Mouse (Mus musculus) lung, postnatal 10 days (tissue): ENCODE results near the gene Tpte.
A peak's percentile ranks its signal among the peaks of the same experiment; 100 is the strongest.
"Not testable (repeated sequence)": the region's sequence is repeated elsewhere in the genome, so short reads cannot be mapped to it uniquely, and the experiment has no call there.

Experiments used
- DNase-seq: peaks from one replicate; pipeline ENCODE4 v3.0.0; 2021

Tpte gene

DNA sequence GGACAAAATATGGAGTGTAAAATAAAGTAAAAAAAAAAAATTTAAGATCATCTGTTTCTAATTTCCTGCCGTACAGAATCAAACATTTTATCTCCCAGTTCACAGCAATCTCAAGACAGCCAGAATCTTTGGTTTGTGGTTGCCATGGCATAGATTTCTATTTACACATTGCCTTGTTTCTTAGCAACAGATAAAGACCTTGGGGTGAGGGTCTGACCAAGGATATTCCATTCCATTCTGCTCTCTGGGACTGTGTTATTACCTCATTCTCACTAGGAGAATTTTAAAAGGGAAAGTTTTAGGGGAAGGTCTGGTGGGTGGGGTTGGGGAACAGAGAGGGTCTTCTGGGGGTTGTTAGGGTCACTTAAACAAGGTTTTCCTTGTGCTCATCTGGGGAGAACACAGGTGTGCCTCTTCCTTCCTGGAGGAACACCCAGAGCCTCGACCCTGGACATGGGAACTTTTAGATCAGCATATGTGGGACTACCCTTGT is at the start of gene Tpte:
Gene Tpte, plus strand, starts transcription at position 443 of the 493 bp plus-strand sequence.
- no peak for DNase-seq

- no peak for DNase-seq
Measured at GRCm38 (mm10) chr8:22242986-22243385, 40.3 kb upstream of the Tpte start.

DNA sequence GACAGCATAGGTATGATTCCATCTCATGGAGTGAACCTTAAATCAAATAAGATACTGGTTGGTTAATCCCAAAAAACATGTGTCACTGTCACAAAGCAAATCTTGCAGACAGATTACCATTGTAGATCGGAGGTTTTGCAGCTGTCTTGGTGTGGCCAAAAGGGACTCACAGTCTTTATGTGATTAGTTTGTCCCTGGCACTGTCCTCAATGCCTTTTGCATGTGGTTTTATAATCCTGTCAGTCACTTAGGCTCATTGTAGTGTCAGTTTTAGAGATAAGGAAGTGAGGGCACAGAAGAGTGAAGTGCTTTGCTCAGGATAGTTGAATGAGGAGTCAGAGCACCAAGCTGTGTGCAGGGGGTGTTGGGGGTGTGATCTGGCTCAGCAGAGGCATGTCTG is 37.6 kb upstream of the Tpte start:
- no peak for DNase-seq

DNA sequence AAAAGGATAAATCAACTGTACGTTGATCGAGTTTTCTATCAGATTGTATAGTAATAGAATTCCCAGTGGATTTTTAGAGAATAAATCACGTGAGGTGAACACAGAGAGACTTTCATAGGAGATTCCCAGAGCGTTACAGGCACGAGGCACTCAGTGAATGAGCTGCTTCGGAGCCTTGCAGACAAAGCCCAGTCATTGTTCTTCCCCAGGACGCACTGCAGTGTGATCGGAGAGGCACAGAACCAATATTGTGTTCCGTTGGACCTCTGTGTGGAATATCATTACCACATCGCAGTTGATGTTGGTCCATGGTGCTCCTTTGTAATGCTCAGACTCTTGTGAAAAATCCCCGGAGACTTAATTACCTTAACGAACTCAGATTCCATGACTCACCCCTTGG is 35.3 kb upstream of the Tpte start:
- no peak for DNase-seq

- no peak for DNase-seq
Measured at GRCm38 (mm10) chr8:22249080-22249479, 34.2 kb upstream of the Tpte start.

DNA sequence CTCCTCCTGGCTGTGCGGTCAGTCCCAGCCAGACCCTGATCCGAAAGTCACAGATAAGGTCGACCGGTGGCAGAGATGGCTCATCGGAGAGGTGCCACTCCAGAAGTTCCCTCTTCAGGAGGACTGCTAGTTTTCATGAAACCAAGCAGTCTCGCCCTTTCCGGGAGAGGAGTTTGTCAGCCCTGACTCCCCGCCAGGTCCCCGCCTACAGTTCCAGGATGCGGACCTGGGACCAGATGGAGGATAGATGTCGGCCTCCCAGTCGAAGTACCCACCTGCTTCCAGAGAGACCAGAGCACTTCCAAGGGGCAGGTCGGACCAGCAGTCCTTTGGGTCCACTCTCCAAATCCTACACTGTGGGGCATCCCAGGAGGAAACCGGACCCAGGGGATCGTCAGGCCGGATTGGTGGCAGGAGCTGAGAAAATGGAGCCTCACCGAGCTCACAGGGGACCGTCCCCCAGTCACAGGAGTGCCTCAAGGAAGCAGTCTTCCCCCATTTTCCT is 24.2 kb upstream of the Tpte start:
- peak; percentile 57 for DNase-seq

DNA sequence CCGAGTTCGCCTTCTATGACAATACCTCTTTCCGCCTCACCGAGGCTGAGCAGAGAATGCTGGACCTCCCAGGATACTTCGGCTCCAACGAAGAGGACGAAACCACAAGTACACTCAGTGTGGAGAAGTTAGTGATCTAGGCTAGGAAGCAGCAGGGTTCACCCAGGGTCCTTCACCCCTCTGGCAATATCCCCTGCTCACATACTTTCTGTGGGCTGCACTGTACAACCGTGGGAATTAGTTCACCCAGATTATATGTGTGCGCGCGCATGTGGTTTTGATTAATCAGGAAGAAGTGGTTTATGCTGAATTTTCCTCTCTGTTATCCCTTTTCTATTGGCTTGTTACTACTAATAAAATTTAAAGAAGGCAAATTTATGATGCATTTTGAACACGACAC is 23.7 kb upstream of the Tpte start:
- DNase-seq = peak; percentile 46

- DNase-seq = peak; percentile 64
Measured at GRCm38 (mm10) chr8:22260091-22260722, 23.0 kb upstream of the Tpte start.

DNA sequence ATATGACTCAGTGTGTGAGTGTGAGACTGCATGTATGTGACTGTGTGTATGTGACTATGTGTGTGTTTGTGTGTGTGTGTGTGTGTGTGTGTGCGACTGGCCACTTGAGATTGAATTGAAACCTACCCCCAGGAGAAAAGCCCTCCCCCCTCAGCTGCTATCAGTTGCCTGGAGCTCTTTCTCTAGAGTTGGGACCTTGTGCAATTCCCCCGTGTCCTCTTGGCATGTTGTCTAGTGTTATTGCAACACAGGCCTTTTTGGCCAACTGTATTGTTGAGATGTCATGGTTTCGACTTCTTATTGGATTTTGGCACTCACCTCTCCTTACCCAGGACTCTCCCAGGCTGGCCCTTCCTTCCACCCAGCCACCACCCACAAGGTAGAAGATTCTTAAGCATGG is 21.0 kb upstream of the Tpte start:
- peak; percentile 47 for DNase-seq

DNA sequence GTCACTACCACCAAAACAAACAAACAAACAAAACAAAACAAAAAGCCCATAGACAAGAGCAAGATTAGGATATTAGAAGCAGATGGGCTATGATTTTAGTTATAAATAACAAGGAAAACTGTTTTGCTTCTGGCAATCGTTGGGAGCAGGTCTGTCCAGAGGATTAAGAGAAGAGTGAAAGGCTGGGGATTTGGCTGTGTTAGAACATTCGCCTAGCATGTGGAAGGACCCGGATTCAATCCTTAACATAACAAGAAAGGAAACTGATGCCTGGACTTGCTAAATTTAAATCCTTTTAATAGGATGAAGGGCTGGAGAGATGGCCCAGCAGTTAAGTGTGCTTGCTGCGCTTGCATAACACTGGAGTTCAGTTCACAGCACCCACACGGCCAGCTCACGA is 18.9 kb upstream of the Tpte start:
- no peak for DNase-seq

DNA sequence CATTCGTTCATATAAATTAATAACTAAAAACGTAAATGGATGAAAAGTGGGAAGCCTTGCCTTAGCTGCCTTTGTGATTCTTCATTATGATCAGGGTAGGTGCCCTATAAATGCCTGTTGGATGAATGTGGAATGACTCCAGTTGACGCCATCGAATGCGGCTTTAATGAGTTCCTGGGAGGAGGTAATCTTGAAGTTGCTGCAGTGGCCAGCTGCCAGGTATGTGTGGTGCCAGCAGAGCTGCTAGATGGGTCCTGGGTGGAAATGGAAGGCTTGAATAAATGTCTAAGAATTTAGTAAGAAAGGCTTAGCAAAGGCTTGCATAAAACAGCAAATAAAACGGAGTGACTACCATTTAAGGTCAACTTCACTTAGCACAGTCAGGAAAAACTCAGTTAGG is 18.5 kb upstream of the Tpte start:
- DNase-seq = peak; percentile 45

GRCm38 (mm10) chr8:22265194-22265593 is 18.0 kb upstream of the Tpte start:
- DNase-seq = no peak

- no peak for DNase-seq
Measured at GRCm38 (mm10) chr8:22266809-22267208, 16.4 kb upstream of the Tpte start.

- no peak for DNase-seq
Measured at GRCm38 (mm10) chr8:22273142-22273541, 10.1 kb upstream of the Tpte start.

- no peak for DNase-seq
Measured at GRCm38 (mm10) chr8:22274641-22275040, 8.6 kb upstream of the Tpte start.

DNA sequence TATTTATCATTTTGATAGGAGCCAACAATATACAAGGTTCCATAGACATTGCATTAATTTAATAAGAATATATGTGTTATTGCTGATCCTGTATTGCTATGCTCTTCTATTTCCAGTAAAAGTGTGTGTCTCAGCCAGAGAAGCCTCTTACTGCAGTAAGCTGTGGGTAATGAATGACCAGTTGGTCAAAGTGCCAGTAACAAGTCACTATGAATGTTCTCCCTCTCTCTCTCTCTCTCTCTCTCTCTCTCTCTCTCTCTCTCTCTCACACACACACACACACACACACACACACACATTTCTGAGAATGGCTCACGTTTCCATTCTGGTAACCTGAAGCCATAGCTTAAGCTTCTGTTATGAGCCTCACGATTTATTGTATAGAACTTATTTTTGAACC is 19.1 kb downstream of the Tpte start:
- DNase-seq = no peak

DNA sequence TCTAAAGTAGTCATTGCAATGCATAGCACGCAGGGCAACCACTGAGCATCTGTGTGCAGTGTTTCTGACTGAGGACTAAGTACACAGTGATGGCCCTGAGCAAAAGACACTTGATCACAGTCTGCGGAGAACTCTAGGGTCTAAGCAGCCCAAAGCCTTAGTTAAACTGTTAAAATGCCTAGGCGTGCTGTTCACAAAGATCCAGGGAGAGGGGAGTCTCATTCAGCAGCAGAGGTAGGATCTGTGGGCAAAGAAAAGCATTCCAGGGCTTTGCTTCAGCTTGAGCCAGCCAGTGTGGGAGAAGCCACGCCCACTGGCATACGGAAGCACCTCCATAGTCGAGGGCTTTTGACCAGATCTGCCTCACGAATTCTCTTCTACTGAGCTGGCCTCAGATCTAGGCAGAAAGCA is 19.7 kb downstream of the Tpte start:
- DNase-seq = peak; percentile 26

DNA sequence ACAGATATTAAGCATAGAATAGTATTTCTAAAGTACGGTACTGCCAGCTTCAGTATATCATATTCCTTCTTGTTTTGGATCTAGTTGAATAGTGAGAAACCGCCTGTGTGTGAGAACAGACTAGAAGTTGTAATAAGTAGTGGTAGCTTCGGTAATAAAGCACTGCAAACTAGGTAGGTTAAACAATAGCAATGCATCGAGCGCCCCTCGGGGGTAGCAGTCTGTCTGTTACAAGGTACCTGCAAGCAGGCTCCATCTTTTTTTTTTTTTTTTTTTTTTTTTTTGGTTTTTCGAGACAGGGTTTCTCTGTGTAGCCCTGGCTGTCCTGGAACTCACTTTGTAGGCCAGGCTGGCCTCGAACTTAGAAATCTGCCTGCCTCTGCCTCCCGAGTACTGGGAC is 20.8 kb downstream of the Tpte start:
- DNase-seq = not testable (repeated sequence)

DNA sequence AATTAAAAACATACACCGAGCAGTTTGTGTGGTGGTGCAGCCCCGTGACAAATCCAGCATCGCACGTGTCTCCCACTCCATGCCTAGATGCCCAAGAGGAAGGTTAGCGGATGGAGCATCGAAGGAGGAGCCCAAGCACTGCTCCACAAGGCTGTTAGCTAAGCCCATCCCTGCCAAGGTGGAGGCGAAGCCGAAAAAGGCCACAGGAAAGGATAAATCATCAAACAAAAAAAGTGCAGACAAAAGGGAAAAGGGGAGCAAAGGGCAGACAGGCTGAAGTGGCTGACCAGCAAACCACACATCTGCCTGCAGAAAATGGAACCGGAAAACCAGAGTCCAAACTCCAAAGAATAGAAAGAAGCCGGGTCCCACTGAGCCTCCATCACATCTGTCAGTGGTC is 23.8 kb downstream of the Tpte start:
- DNase-seq = no peak

DNA sequence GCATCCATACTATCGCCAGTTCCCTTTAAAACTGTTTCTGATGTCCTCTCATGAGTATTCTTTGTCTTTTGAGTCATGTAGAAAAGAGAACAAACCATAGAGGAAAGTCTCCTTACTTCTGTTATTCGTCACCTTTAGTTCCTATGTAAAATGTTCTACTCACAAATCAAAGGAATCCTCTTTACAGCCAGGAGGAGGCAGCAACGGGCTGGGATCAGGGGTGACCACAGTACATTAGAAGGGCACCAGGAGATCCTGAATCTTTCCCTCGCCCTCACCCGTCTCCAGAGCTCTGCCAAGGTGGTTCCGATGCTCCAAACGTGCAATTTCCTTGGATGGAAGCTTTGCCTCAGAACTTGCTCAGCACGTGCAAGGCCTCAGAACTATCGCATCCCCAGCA is 28.2 kb downstream of the Tpte start:
- DNase-seq = no peak

DNA sequence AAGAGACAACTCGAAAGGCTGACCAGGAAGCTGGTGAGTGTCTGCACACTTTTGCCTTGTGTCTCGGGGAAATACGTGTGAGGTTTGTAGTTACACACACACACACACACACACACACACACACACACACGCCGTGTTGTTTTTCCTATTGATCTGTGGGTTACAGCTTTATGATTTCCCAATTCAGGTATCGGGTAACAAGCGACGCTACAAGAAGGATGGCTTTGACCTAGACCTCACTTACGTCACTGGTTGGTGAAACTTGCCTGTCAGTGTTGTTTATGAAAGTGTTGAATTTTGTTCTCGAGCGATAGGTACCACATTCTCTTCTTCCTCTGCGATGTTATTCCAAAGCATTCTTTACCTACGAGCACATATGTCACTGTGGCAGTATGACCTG is 52.2 kb downstream of the Tpte start:
- DNase-seq = no peak

GRCm38 (mm10) chr8:22359359-22359758 is 76.1 kb downstream of the Tpte start:
- DNase-seq = no peak

DNA sequence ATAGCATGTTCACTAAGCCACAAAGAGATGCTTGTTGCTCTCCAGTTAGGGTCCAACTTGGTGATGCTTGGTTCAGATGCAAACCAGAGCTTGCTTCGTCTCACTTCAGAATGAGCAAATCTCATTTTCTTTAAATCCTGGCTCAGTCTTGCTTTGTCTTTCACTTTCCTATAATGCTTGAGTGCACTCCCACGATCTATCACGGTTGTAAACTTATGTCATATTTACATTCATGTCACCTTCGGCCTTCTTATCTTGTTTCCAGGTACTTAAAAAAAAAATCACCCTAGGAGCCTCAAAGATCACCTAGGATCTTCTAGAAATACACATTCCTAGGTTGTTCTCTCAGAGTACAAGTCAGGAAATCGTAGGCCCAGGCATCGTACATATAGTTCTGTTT is 76.6 kb downstream of the Tpte start:
- DNase-seq = no peak

DNA sequence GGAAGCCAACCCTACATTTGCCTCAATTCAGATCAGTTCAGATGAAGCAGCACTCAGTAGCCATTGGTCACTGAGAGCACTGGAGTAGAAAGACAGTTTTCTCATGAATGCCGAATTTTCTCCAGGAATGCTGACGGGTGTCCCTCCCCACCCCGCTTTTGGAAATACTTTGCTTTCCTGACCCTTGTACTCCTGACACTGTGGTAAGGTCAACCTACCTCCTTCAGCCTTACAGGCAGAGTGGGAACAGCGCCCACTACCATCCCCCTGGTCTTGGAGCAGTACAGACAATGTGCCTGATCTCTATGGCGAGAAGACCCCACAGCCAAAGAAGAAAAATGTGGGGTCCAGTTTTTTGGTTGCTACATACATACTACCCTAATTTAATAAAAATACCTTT is 93.1 kb downstream of the Tpte start:
- DNase-seq = no peak

- DNase-seq = peak; percentile 75
Measured at GRCm38 (mm10) chr8:22376903-22377302, 93.7 kb downstream of the Tpte start.
